Mouse (Mus musculus) midbrain, embryonic 12.5 days (tissue): Measurements from ENCODE around the gene Ppm1n. TPM values are rescaled to one million over a fixed set of nuclear protein-coding genes. Genes with fewer than 3 reads are reported as not detected.

Experiments
- ATAC-seq: fragments of 200-750 bp; cut with Nextera tagmentation; 2 replicates; pipeline ENCODE4 v1.8.0; 2017; ENCODE audit warnings: low read depth, moderate TSS enrichment, moderate library complexity; ENCODE audit not compliant: low FRiP score
- H3K27ac ChIP-seq: fragments of 300-500 bp; sonication (generic); replicated peaks from 2 replicates; pipeline ENCODE4 v1.5.1; 2016; ENCODE audit warnings: mild to moderate bottlenecking
- H3K27me3 ChIP-seq: fragments of 300-500 bp; sonication (generic); 2 replicates; pipeline ENCODE4 v1.6.1; 2016; ENCODE audit warnings: mild to moderate bottlenecking
- H3K36me3 ChIP-seq: fragments of 300-500 bp; sonication (generic); 2 replicates; pipeline ENCODE4 v1.6.1; 2016
- H3K4me1 ChIP-seq: fragments of 300-500 bp; sonication (generic); 2 replicates; pipeline ENCODE4 v1.6.1; 2016
- H3K4me2 ChIP-seq: fragments of 300-500 bp; sonication (generic); replicated peaks from 2 replicates; pipeline ENCODE4 v1.6.1; 2016; ENCODE audit warnings: mild to moderate bottlenecking, moderate library complexity
- H3K4me3 ChIP-seq: fragments of 300-500 bp; sonication (generic); 2 replicates; pipeline ENCODE4 v1.5.1; 2016; ENCODE audit warnings: mild to moderate bottlenecking
- H3K9ac ChIP-seq: fragments of 300-500 bp; sonication (generic); replicated peaks from 2 replicates; pipeline ENCODE4 v1.6.1; 2016; ENCODE audit warnings: mild to moderate bottlenecking, moderate library complexity
- H3K9me3 ChIP-seq: fragments of 300-500 bp; sonication (generic); 2 replicates; pipeline ENCODE4 v1.6.1; 2016; ENCODE audit warnings: mild to moderate bottlenecking
- WGBS: fragments of 180-500 bp; shearing (Covaris S2); methylation state at CpG from one replicate; pipeline ENCODE4 v1.1.7; 2016; 5-methylcytosine and 5-hydroxymethylcytosine counted together
- polyA plus RNA-seq: library from polyadenylated mRNA; unstranded; fragments of >200 nt; fragmentation: Nextera tagmentation; extraction: Ambion mirVana; gene quantifications from 2 replicates; pipeline ENCODE4 v1.2.1, GENCODE M21; 2016

Ppm1n gene
- polyA plus RNA-seq, 1 experiment from 2014 or later: 0.32 TPM

DNA sequence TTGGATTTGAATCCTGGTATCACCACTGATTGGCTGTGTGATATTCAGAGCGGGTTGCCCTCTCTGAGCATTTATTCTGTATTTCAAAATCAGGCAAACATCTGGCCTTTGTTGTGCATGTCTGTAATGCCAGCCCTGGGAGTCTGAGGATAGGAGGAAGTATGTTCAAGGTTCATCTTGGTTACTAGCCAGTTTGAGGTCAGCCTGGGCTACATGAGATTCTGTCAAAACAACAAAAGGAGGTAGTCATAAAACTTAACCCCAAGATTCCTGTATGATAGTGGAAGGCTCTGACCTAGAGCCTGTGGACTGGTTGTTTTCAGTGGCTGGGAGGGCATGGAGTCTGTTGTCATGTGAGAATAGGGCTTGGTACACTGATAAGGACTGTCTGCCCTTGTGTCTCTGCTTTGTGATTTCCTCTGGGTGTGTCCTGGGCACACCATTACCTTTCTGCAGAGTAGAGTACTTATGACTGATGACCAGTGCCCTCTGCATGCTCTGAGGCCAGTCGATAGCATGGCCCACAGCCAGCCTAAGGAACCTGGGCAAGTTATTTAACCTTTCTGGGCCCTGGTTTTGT, 44.7 kb downstream of the Ppm1n start:
- 93% methylated on average over 2 of the region's 2 CpGs for WGBS
- no peak for ATAC-seq

GRCm38 (mm10) chr7:19234652-19235051, 45.2 kb downstream of the Ppm1n start:
- 83% methylated on average over 5 of the region's 5 CpGs for WGBS
- Histone ChIP-seq H3K36me3 (peaks cover 7% of the 10 kb centered on the region; the same call in 1 of the 2 replicates), H3K27me3 (no peaks in the 10 kb centered on the region), H3K4me1 (peaks cover 3% of the 10 kb centered on the region), H3K9ac (no peak overlapping the region), H3K9me3 (no peaks in the 10 kb centered on the region), H3K4me3 (no peak overlapping the region), H3K27ac (no peak overlapping the region), H3K4me2 (no peak overlapping the region)
- no peak for ATAC-seq

More for the DNA sequence above, 44.7 kb downstream of the Ppm1n start:
- Histone ChIP-seq H3K4me3 (no peak overlapping the region), H3K36me3 (peaks cover 7% of the 10 kb centered on the region; the same call in 1 of the 2 replicates), H3K4me1 (no peaks in the 10 kb centered on the region), H3K27me3 (no peaks in the 10 kb centered on the region), H3K9me3 (no peaks in the 10 kb centered on the region), H3K27ac (no peak overlapping the region), H3K4me2 (no peak overlapping the region), H3K9ac (no peak overlapping the region)

DNA sequence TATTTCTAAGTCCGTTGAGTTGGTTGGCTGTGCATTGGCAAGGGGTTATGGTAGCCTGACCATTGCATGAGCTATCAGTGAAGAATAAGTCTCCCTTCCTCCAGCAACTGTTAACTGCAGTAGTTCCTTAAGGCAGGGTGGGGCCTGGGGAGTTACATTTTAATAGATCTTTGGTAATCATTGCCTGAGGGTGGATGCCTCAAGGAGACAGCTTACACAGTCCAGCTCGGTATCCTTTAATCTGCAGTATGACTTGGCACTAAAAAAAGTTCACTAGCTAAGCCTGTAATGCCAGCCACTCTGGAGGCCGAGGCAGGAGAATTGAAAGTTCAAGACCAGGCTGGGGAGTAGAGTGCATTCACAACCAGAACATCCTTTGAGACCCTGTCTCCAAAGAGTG, 48.0 kb downstream of the Ppm1n start:
- H3K27ac ChIP-seq: no peak overlapping the region
- H3K4me3 ChIP-seq: no peak overlapping the region
- H3K27me3 ChIP-seq: no peaks in the 10 kb centered on the region
- 93% methylated on average over 3 of the region's 3 CpGs for WGBS
- H3K36me3 ChIP-seq: peaks cover 7% of the 10 kb centered on the region; the same call in 1 of the 2 replicates
- ATAC-seq: no peak
- H3K9me3 ChIP-seq: no peaks in the 10 kb centered on the region
- H3K4me2 ChIP-seq: no peak overlapping the region
- no peak overlapping the region for H3K9ac ChIP-seq
- H3K4me1 ChIP-seq: peaks cover 15% of the 10 kb centered on the region

- ATAC-seq: no peak
- Histone ChIP-seq H3K36me3 (peaks cover 8% of the 10 kb centered on the region; the same call in 1 of the 2 replicates), H3K4me2 (no peak overlapping the region), H3K9ac (0 out of 2 replicates have a peak overlapping the region, but pooled peaks have one; percentile 4), H3K4me1 (peaks cover 18% of the 10 kb centered on the region), H3K9me3 (no peaks in the 10 kb centered on the region), H3K27me3 (no peaks in the 10 kb centered on the region), H3K27ac (no peak overlapping the region), H3K4me3 (no peak overlapping the region)
- WGBS: 96% methylated on average over 5 of the region's 5 CpGs
These were observed 49.0 kb downstream of the Ppm1n start for GRCm38 (mm10) chr7:19230899-19231298.

DNA sequence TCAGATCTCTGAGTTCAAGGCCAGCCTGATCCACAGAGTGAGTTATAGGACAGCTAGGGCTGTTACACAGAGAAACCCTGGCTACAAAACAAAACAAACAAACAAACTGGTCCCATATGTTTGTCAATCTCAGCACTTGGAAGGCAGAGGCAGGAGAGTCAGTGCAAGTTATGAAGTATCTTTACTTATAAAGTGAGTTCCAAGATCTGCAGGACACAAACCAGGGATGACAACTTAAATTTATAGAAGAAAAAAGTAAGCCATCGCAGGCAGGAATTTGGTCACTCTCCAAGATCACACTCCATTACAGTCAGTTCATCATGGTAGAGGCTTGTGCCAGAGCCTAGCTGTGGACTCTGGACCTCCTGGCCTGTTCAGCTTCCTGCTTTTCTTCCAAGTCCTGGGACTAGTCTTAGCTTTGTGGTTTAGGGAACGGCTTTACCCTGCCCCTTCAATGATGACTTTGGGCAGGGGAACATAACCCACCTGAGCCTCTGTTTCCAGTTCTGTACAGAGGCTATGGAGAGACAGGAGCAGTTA, 49.8 kb downstream of the Ppm1n start:
- Histone ChIP-seq H3K4me3 (peak overlapping the region; percentile 66; the same call in 1 of the 2 replicates), H3K4me2 (peak overlapping the region; percentile 84), H3K27me3 (no peaks in the 10 kb centered on the region), H3K27ac (no peak overlapping the region), H3K9me3 (no peaks in the 10 kb centered on the region), H3K36me3 (peaks cover 16% of the 10 kb centered on the region; the same call in 1 of the 2 replicates), H3K4me1 (peaks cover 18% of the 10 kb centered on the region), H3K9ac (peak overlapping the region; percentile 72; the same call in 1 of the 2 replicates)
- WGBS: 96% methylated on average over 2 of the region's 2 CpGs
- ATAC-seq: no peak

DNA sequence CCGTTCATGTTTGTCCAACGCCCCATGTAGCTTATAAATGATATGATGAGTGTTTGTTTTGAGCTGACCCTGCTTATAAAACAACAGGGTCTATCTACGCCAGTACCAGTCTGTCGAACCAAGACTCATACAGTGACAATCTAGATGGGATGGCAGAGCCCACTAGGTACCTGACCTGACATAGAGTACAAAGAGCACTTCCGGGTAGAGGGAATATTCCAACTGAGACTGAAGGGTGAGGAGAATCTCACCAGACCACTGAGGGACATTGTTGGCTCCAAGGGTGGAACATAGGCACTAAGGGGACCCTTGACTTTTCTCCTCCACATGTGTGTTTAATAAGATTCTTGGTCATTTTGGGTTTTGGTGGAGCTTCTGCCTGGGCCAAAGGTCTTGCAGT, 50.5 kb downstream of the Ppm1n start:
- 45% methylated on average over 5 of the region's 5 CpGs for WGBS
- peaks cover 18% of the 10 kb centered on the region for H3K4me1 ChIP-seq

DNA sequence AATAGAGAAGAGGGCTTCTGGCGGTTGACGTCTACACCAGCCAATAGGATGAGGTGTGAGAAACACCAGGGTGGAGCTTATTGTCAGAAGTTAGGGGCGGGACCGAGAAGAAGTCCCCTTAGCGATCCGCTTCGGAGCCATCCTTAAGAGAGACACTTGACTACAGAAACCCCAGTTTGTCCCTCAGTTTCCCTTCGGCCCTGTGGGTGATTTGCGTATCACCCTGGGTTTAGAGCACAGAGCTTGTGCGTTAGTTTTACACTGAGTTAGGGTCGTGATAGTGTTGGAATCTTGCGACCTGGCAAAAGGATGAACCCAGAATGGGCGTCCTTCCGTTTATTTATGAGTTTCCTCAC, 51.1 kb downstream of the Ppm1n start:
- peaks cover 18% of the 10 kb centered on the region for H3K4me1 ChIP-seq
- no peak for ATAC-seq
- no peaks in the 10 kb centered on the region for H3K27me3 ChIP-seq
- H3K36me3 ChIP-seq: peaks cover 19% of the 10 kb centered on the region; the same call in 1 of the 2 replicates
- H3K9ac ChIP-seq: peak overlapping the region; percentile 72
- peak overlapping the region; percentile 84 for H3K4me2 ChIP-seq
- peak overlapping the region; percentile 78 for H3K27ac ChIP-seq
- 0% methylated on average over 14 of the region's 14 CpGs for WGBS
- H3K4me3 ChIP-seq: peak overlapping the region; percentile 66
- no peaks in the 10 kb centered on the region for H3K9me3 ChIP-seq

More for the DNA sequence above, 50.5 kb downstream of the Ppm1n start:
- Histone ChIP-seq H3K36me3 (peaks cover 19% of the 10 kb centered on the region; the same call in 1 of the 2 replicates), H3K9ac (peak overlapping the region; percentile 72), H3K9me3 (no peaks in the 10 kb centered on the region), H3K4me2 (peak overlapping the region; percentile 84), H3K4me3 (peak overlapping the region; percentile 66), H3K27ac (peak overlapping the region; percentile 78), H3K27me3 (no peaks in the 10 kb centered on the region)
- ATAC-seq: no peak

DNA sequence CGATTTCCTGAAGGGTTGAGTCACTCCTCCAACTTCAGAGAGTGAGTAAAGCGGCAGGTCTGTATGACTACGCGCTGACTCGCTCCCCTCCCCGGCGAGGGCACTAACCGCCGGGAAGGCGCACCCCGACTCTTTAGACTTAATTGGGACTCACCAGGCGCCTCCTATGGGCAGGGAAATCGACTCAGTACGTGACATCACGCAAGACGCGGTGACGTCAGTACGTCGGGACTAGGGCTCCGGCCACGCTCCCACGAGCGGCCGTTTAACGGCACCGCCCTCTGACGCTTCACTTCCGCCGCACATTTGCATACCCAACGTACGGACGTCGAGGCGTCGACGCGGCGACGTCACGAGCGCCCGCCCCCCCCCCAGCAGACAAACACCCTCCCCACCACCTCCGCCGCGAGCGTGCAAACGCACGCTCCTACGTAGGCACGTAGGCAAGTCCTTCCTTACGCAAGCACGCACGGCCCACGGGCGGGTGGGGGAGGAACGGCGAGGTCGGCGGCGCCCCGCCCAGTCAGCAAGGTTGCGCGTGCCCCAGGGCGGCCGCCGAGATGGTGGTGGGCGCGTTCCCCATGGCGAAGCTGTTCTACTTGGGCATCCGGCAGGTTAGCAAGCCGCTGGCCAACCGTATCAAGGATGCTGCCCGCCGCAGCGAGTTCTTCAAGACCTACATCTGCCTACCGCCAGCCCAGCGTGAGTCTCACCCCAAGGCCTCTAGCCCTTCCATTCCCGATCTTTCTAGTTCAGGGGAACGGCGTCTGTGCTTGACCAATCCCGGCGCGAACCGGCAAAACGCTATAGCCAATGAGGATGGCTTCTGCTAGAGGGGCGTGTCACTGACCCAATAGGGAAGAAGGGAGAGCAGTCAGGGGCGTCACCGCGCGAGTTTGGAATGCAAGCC, 51.7 kb downstream of the Ppm1n start, which contains the start of gene Opa3:
Gene Opa3, plus strand, starts transcription at position 452 of the 910 bp plus-strand sequence.
- WGBS: under 1% methylated on average over 89 of the region's 91 CpGs
- Histone ChIP-seq H3K4me2 (peak within 1 kb of the TSS; percentile 84), H3K9me3 (no peaks in the 10 kb centered on the region), H3K4me3 (peak within 1 kb of the TSS; percentile 66), H3K4me1 (peaks cover 18% of the 10 kb centered on the region), H3K27me3 (no peaks in the 10 kb centered on the region), H3K9ac (peak within 1 kb of the TSS; percentile 80), H3K27ac (peak within 1 kb of the TSS; percentile 99), H3K36me3 (peaks cover 19% of the 10 kb centered on the region; the same call in 1 of the 2 replicates)
- peak; percentile 95 for ATAC-seq

- peak overlapping the region; percentile 77 for H3K9ac ChIP-seq
- peak; percentile 45 for ATAC-seq
- H3K4me2 ChIP-seq: peak overlapping the region; percentile 80
- peak overlapping the region; percentile 99 for H3K27ac ChIP-seq
- WGBS: 22% methylated on average over 20 of the region's 20 CpGs
- H3K4me3 ChIP-seq: peak overlapping the region; percentile 66
- no peaks in the 10 kb centered on the region for H3K27me3 ChIP-seq
- no peaks in the 10 kb centered on the region for H3K9me3 ChIP-seq
- peaks cover 18% of the 10 kb centered on the region for H3K4me1 ChIP-seq
- H3K36me3 ChIP-seq: peaks cover 19% of the 10 kb centered on the region; the same call in 1 of the 2 replicates
These were observed 52.8 kb downstream of the Ppm1n start for GRCm38 (mm10) chr7:19226817-19227797.
